Mouse (Mus musculus): ENCODE measurements around the gene Ppfibp1.
A peak's percentile ranks its signal among the peaks of the same experiment; 100 is the strongest.

The Ppfibp1 gene

DNA sequence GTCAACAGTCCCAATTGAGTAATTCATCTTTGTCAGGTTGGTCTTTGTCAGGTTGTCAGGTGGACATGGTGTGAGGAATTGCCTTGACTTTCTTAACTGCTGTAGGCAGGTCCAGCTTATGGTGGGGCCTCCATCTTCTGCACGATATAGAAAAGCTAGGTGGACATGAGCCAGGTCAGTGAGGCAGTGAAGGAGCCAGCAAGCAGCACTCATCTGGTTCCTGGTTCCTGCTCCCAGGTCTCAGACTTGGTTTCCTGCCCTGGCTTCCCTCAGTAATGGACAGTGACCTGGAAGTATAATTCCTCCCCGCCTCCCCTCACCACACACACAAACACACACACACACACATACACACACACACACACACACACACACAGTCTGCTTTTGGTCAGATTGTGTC lies 107.1 kb downstream of the Ppfibp1 start:
- no peak for DNase-seq (ENCODE audit: low read depth, low spot score)

DNA sequence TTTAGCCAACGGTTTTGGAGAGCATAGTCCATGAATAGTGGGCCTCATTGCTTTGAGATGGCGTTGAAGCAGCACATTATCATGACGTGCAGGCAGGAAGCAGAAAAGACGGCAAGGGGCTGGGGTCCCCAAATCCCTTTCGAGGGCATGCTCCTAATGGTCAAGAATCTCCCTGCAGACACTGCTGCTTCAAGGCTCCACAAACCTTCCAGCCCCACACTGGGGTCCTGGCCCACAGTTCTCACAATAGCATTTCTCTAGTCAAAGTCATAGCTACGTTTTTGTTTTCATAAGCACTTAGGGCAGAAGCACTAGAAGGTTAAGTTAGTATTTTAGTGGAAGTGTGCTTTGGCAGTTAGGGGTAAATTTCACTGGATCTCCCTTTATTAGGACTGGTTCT lies 107.6 kb downstream of the Ppfibp1 start:
- no peak for DNase-seq (ENCODE audit: low read depth, low spot score)

DNA sequence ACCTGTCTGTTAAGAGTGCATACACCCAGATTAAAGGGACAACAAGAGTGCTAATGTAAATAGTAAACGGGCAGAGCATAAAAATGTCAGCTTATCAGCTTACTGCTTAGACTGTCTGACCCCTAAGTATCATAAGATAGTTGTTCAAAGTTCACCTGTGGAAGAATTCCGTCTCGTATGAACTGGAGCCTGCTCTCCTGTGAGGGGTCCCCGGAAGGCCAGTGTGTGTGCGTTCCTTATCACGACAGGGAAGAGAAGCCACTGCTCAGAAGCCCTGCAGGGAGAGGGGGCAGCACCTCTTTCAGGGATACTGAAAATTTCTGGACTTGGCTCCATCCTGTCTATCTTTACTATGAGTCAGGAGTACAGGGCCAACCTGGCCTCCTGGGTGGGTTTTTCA lies 108.7 kb downstream of the Ppfibp1 start:
- no peak for DNase-seq (ENCODE audit: low read depth, low spot score)

DNA sequence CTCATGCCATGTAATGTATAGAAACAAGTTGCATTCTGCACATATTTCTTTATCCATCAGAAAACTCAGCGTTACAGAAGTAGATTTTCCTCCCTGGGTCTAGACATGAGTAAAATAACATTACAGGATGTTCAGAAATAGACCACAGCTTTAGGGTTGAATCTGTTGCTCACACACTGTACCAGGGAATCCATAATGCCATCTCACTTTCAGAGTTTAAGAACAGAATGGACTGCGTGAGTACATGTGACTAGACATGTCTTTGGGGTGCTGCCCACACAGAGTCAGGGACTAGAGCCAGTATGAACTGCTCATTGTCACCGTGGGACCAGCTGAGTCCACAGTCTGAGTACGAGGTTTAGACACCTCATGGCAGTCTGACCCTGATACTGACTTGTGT lies 110.4 kb downstream of the Ppfibp1 start:
- DNase-seq (ENCODE audit: low read depth, low spot score), result no peak

DNA sequence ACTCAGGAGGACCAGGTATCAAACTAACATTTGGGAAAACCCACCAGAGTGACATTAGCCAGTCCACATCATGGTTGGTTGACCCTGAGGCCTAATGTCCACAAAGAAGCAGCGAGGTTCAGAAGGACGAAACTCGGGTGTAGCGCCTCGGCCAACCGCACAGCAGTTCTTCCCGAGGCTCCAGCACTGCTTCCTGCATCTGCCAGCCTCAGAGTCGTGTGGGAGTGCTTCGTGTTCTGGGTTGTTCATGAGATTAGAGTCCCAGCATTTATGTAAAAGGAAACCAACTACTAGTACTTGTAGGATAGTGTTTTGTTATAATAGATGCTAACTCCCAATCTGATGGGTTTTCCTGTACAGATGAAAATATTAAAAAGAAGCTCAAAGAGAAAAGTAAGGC lies 111.0 kb downstream of the Ppfibp1 start:
- no peak for DNase-seq (ENCODE audit: low read depth, low spot score)

DNA sequence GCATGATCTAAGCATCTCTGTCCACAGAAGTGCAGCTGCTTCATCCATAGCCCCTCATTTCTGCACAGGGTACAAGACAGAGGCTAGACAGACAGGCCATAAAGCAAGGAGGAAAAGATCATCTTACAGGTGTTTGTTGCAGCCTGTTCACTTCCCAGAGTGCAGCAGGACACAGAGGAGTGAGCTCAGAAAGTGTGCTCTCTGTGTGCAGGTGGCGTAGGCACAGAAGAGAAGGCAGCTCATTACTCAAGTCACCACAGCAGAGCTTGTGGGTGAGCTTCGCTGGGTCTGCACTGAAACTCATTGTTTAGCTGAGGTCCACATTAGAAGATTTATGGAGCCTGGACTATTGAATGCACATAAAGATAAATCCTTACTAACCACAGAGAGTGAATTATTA lies 111.5 kb downstream of the Ppfibp1 start:
- no peak for DNase-seq (ENCODE audit: low read depth, low spot score)

DNA sequence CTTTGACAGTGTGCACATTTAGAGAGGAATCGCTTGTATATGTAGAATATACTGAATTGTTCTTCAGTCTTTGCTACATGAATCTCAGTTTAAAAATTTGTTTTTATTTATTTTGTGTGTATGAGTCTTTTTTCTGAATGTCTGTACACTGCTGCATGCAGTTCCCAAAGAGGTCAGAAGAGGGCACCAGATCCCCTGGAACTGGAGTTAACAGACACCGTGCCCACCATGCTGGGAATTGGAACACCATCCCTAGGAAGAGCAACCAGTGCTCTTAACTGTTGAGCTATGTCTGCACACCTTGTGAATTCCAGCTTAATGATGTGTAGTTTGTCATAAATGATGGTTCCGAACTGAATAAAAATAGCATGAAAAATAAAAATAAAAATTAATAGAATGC lies 119.9 kb downstream of the Ppfibp1 start:
- DNase-seq (ENCODE audit: low read depth, low spot score), result peak; percentile 70

DNA sequence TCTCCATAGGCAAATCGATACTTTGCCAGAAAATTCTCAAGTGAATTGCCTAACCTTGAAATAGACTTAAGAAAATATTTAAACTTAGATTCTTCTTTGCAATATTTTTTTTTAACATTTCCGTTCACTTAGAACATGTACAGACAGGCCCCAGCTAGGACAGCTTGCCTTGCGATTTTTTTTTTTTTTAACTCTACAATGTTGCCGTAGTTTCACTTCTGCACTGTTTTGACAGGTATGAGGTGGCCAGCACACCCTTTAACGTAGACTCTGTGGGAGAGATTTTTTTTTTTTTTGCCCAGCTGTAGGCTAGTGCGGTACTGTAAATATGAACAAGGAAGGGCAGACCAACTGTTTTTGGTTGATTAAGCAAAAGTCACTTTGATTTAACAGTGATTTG lies 122.1 kb downstream of the Ppfibp1 start:
- no peak for DNase-seq (ENCODE audit: low read depth, low spot score)

DNA sequence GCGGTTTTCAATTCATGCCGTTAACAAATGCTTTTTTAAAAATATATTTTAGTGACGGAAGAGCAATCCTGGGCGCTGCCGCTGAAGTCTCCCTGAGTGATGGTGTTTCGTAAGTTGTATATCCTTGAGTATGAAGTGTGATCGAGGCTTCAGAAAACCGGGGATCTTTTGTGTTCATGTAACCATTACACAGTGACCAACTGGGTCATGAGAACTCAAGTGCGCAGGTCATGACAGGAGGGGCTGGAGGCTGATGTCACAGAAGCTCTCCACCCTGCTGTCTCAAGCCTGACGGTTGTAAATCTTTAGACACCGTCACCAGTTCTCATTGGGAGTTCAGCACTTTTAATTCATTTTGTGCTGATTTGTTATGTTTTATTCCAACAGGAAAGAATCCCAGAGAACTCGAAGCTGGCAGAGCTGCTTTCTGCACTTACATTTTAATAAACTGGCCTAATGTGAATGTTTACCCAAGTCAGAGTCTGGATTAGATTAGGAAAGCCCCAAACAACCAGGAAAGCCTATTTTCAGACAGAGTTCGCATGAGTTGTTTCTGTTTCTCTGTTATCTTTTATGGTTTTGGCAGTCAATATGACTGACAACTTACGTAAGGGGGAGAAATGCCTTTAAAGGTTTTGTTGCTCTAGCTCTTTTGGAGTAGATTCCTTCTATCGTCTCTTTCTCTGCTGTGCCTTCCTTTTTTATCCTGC lies 122.7 kb downstream of the Ppfibp1 start:
- DNase-seq (ENCODE audit: low read depth, low spot score), result no peak

DNA sequence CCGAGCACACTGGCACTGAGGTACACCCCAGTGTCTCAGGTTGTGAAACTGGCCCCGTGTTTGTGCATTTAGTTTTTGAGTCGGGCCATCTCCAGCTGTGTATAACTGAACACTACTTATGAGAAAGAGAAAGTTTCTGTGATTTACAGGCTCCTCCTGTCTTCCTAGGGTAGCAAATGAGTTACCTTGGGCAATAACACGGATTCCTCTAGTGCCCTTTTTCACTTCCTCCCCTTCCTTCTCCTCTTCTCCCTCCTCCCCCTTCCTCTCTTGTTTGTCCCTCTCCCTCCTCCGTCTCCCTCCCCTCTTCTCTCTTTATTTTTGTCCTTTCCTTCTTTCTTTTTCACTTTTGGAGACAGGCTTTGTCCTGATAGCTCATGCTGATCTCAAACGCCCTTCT lies 123.3 kb downstream of the Ppfibp1 start:
- DNase-seq (ENCODE audit: low read depth, low spot score), result no peak

DNA sequence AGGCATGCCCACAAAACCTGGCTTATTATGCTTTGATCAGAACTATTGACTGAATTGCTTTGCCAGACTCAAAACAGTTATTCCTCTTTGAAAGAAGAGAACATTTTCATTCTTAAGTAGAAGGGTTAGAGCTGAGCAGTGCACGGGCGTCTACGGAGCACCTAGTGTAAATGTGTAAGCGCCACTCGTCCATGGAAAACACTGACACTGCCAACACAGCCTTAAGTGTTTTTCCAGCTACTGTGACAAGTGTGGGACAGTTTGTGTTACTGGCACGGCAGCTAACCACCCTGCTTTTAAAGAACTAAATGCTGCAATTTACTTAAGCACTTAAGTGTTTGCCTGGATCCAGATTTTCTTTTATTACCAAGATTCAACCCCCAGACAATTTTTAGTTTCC lies 123.7 kb downstream of the Ppfibp1 start:
- DNase-seq (ENCODE audit: low read depth, low spot score), result no peak

DNA sequence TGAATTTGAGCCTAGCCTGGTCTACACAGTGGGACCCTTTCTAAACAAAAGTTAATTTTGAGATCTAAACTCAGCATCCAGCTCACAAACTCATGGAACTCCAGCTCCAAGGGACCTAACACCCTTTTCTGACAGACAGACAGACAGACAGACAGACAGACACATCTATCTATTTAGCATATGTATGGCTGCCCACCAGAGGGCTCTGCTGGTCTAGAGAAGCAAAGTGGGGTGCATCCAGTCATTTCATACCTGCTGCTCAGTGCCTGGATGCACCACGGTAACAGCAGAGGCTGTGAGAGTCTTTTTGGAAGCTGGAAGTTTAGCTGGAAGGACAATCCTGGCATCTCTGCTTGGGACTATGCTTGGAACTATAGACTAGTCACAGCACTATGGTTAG lies 125.3 kb downstream of the Ppfibp1 start:
- no peak for DNase-seq (ENCODE audit: low read depth, low spot score)

DNA sequence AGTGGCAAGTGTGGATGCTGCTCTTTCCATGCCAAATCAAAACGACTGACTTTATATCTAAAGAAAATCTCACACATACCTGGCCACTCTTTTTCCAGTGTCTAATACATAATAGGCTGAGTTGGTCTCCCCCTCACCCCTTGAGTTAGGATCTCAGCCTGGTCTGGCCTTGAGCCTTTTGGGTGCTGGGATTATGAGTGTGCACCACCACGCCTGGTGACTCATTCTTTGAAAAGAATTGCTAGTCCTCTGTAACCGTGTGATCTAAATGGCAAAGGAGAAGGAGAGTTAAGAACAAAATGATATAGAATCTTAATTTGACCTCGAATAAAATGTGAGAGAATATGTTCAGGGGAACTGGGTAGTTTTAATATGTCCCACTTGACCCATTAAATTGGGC lies 129.6 kb downstream of the Ppfibp1 start:
- DNase-seq (ENCODE audit: low read depth, low spot score), result no peak

DNA sequence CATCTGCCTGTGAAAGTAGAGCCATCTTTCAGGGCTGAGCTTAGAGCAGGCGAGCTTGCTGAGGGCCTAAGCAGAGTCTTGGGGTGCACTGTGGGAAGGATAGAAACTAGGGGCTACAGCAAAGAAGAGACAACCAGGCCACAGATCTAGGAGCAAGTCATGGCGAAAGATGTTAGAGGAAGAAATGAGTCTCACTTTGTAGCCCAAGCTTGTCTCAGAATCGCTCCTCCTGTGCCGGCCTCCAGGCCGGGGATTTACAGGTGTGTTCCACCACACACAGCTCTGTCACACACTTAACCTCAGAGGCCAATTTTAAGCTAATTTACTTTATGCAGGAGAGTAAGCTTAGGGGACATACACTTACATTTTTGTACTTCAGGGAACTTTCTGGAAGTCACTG lies 130.1 kb downstream of the Ppfibp1 start:
- DNase-seq (ENCODE audit: low read depth, low spot score), result no peak

DNA sequence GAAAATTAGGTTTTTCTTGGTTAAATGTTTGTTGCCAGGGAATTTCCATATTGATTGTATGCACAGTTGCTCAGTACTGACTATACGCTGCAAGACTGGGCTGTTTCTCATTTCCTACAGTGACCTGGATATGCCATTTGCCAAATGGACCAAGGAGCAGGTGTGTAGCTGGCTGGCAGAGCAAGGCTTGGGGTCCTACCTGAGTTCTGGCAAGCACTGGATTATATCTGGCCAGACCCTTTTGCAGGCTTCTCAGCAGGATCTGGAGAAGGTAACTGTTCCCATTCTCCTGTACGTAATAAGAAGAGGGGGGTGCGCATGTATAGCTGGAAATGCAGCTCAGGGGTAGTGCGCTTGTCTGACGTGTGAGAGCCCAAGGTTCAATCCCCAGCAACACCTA lies 132.9 kb downstream of the Ppfibp1 start:
- DNase-seq (ENCODE audit: low read depth, low spot score), result no peak

DNA sequence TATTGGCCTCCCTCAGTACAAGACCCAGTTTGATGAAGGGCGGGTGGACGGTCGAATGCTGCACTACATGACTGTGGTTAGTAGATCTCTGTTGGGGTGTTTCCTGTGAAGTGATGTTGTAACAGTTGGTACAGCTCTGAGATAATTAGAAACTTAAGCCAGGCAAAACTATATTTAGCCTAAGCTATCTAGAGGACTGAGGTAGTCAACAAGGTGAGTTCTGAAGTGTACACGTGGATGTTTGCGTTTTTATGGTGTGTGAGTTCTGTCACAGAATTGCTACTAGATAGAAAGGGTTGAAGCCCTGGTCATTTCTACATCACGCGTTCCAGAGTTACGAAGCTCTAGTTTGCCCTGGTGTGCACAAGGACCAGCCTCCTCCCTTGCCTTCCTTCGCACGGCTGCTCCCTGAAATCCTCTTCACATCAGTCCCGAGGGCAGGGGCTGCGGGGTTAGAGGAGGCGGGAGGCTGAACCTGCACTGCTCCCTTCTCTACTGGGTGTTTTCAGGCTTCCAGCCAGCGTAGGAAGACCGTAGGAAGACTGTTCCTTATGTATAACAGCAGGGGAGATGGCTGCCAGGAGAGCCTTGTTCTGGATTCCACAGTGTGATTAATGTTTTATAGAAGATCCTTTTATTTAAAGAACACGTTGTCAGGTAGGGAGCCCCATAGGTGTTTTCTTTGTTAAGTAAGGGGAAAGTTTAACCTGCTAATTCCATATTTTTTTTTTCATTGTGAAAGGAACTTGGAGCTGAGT lies 134.3 kb downstream of the Ppfibp1 start:
- no peak for DNase-seq (ENCODE audit: low read depth, low spot score)

DNA sequence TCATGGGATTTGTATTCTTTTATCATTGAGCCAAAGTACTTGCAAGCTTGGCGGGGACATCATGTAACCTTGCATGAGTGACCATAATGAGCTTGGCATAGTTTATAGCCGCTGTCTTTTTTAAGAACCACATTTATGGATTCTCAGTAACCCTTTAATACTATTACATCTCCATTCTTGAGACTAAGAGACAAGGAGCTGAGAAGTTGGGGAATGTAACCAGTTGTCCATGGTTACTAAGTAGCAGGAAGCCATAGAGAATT lies 134.8 kb downstream of the Ppfibp1 start:
- DNase-seq (ENCODE audit: low read depth, low spot score), result no peak

DNA sequence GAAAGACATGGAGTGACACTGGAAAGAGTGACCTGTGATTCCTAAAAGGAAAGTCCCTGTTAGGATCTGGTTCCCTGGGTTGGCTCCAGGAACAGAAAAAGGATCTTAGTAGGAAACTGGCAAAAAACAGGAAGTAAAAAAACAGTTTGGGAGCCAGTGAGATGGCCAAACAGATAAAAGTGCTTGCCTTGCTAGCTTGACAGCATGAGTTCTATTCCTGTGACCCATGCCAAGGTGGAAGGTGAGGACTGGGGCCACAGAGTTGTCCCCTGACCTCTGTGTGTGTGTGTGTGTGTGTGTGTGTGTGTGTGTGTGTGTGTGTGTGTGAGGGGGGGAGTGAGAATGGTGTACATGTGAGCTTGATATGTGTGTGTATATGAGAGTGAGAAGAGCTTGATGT lies 135.3 kb downstream of the Ppfibp1 start:
- DNase-seq (ENCODE audit: low read depth, low spot score), result no peak

DNA sequence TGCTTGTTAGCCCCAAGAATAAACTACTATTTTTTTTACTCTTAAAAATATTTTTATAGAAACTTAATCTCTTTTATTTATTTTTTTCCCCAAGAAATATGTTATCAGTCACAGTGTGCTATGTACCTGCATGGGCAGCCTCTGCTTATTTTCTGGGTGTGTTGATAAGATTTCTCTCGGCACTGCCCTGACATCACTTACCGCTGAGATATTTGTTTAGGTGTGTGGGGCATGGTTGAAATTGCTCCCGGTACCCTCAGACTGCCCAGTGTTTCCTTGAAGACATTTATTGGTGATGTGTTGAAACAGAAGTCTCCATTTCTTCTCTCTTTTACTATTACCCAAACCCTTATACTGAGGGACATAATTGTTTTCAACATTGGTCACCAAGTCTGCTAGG lies 136.5 kb downstream of the Ppfibp1 start:
- no peak for DNase-seq (ENCODE audit: low read depth, low spot score)

DNA sequence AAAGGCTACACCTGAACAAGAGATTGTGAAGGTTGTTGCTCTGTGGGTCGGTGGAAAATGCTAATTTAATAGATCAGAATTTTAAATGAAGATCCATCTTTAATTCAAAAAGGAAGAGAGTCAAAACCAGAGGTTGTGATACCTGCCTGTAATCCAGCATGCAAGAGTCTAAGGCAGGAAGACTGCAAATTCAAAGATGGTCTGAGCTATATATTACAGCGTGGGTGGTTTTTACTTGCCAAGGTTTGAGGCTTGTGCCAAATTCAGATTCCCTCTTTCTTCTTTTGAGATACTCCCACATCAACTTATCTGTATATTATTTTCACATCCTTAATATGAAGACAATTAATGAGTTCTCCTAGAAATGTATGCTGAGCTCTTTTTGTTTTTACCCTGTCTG lies 140.1 kb downstream of the Ppfibp1 start:
- no peak for DNase-seq (ENCODE audit: low read depth, low spot score)

DNA sequence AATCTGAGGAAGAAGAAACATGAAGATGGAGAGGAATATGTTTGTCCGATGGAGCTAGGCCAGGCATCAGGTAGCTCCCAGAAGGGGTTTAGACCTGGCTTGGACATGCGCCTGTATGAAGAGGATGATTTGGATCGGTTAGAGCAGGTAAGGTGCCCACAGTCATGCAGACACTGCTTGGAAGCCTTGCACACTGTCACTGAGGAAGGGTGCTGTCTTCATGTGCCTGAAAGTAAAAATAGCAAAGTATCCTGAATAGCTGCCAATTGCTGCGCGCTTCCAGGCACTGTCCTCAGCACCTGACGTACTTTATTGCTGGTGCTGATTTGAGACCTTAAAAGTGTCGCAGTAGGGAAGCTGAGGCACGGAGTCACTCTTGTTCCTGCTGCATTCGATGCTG lies 141.3 kb downstream of the Ppfibp1 start:
- no peak for DNase-seq (ENCODE audit: low read depth, low spot score)

DNA sequence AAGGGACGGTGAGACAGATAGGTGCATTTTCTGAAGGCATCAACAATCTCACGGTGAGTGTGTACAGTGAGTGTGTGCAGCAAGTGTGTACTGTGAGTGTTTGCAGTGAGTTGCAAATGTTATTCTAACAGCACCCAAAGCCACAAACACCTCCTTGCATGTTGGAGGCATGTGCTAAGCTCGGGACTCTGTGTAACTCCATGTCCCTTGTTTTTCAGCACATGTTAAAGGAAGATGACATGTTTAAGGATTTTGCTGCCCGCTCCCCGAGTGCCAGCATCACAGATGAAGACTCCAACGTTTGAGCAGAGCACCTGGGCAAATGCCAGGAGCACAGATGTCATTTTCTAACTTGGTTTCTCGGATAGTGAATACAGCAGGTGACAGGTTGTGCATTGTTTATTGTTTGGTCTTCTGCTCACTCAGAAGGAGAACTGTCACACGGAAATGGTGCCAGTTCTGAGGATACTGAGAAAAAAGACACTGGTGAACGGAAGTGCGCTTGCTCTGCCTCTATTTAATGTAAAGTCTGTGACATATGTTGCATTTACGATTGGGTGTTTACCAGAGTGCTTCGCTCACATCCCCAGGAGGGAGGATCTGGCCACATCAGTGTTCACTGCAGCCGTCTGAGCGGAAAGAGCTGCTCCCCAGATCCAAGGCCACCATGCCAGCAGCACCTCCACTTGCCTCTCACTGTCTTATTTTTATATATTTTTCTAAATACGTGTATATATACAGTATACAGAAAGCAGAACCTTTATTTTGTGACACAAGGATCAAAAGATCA lies 142.0 kb downstream of the Ppfibp1 start:
- DNase-seq (ENCODE audit: low read depth, low spot score), result no peak

DNA sequence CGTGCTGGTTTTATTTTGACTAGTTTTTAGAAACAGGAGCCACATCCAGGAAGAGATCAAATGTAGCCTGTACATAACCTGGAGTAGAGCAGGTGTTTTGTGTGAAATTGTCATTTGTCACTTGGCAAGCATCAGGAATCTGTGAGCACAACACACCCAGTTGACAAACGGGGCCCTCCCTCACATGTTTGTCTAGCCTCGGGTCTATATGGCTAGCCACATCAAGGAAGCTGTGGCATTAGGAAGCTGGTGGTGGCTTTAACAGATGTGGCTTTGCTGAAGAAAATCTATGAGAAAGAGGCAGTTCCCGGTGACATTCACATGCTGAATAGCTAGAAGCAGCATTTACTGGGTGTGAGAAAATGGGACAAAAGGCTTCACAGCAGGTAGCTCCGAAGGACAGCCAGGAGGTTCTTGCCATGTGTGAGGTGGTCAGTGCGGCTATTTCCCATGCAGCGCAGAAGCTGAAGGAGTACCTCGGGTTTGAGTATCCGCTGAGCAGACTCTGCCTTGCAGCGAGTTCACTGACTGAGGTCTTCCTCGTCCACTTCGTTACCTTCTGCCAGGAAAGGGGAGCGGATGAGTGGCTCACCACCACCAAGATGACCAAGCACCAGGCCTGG lies 144.1 kb downstream of the Ppfibp1 start, which contains the start of gene Rep15:
Rep15 (plus strand) TSS at position 282 of the 623 bp plus-strand sequence.
- DNase-seq (ENCODE audit: low read depth, low spot score), result no peak
